Mouse (Mus musculus): Measurements from ENCODE around the gene Rasl2-9. TPM values are rescaled to one million over a fixed set of nuclear protein-coding genes. Genes with fewer than 3 reads are reported as not detected.
A peak's percentile ranks its signal among the peaks of the same experiment; 100 is the strongest.
"Not testable (repeated sequence)": the region's sequence is repeated elsewhere in the genome, so short reads cannot be mapped to it uniquely, and the experiment has no call there.

Gene Rasl2-9
- polyA plus RNA-seq, 1 experiment from 2014 or later = 0.38 TPM

- WGBS = 55% methylated on average over 11 of the region's 13 CpGs
- H3K27me3 ChIP-seq = not testable (repeated sequence)
- H3K36me3 ChIP-seq = peaks cover 57% of the 10 kb centered on the region
These were observed 46.3 kb downstream of the Rasl2-9 start for GRCm38 (mm10) chr7:5079365-5080009.

GRCm38 (mm10) chr7:5076931-5077330 lies 48.8 kb downstream of the Rasl2-9 start:
- H3K27me3 ChIP-seq = no peaks in the 10 kb centered on the region
- peaks cover 69% of the 10 kb centered on the region for H3K36me3 ChIP-seq

More at GRCm38 (mm10) chr7:5079365-5080009, 46.3 kb downstream of the Rasl2-9 start:
- H3K4me1 ChIP-seq (replicated peaks) = peaks cover 25% of the 10 kb centered on the region
- H3K4me2 ChIP-seq (replicated peaks) = peak overlapping the region; percentile 95
- peak overlapping the region; percentile 90 for H3K27ac ChIP-seq
- H3K9me3 ChIP-seq = not testable (repeated sequence)
- peak overlapping the region; percentile 98 for H3K4me3 ChIP-seq (replicated peaks)
- ATAC-seq = peak; percentile 57
- H3K9ac ChIP-seq (replicated peaks) = peak overlapping the region; percentile 96; the same call in 1 of the 2 replicates

GRCm38 (mm10) chr7:5074984-5075383 lies 50.8 kb downstream of the Rasl2-9 start:
- WGBS = 97% methylated on average over 5 of the region's 5 CpGs
- Histone ChIP-seq H3K4me3 (replicated peaks) (no peak overlapping the region), H3K36me3 (peaks cover 88% of the 10 kb centered on the region), H3K4me1 (replicated peaks) (peaks cover 3% of the 10 kb centered on the region), H3K9me3 (no peaks in the 10 kb centered on the region), H3K27me3 (no peaks in the 10 kb centered on the region), H3K4me2 (replicated peaks) (no peak overlapping the region), H3K9ac (replicated peaks) (no peak overlapping the region), H3K27ac (no peak overlapping the region)
- no peak for ATAC-seq

More at GRCm38 (mm10) chr7:5076931-5077330, 48.8 kb downstream of the Rasl2-9 start:
- Histone ChIP-seq H3K4me3 (replicated peaks) (no peak overlapping the region), H3K9ac (replicated peaks) (no peak overlapping the region), H3K4me1 (replicated peaks) (peaks cover 17% of the 10 kb centered on the region), H3K4me2 (replicated peaks) (no peak overlapping the region), H3K27ac (no peak overlapping the region), H3K9me3 (no peaks in the 10 kb centered on the region)
- no peak for ATAC-seq
- 88% methylated on average over 2 of the region's 2 CpGs for WGBS

Small RNAs within 50 kb of the gene (microRNA-seq; reads per million reads assigned to microRNA genes)
- gene Gm26217 = not detected

Other genes starting within 250 kb of the Rasl2-9 start
- gene Isoc2a, start 248.8 kb downstream of the Rasl2-9 start, polyA plus RNA-seq (2015; fragmentation: Nextera tagmentation; extraction: Ambion mirVana) = 0.43 and 0.65 TPM in 2 replicates
- 0.31 and 0.32 TPM in 2 replicates for gene Gm36210, start 219.4 kb downstream of the Rasl2-9 start, polyA plus RNA-seq (2015; fragmentation: Nextera tagmentation; extraction: Ambion mirVana)
- gene Zfp628, start 210.7 kb downstream of the Rasl2-9 start, polyA plus RNA-seq (2015; fragmentation: Nextera tagmentation; extraction: Ambion mirVana) = 4.3 and 4.4 TPM in 2 replicates
- gene Nat14, start 203.9 kb downstream of the Rasl2-9 start, polyA plus RNA-seq (2015; fragmentation: Nextera tagmentation; extraction: Ambion mirVana) = 29.5 and 31.1 TPM in 2 replicates
- 0.88 and 0.98 TPM in 2 replicates for gene Ssc5d, start 200.2 kb downstream of the Rasl2-9 start, polyA plus RNA-seq (2015; fragmentation: Nextera tagmentation; extraction: Ambion mirVana)
- gene Sbk2, start 161.5 kb downstream of the Rasl2-9 start, polyA plus RNA-seq (2015; fragmentation: Nextera tagmentation; extraction: Ambion mirVana) = 0.12 and 0.13 TPM in 2 replicates
- 0.10 and 0.13 TPM in 2 replicates for gene Sbk3, start 154.8 kb downstream of the Rasl2-9 start, polyA plus RNA-seq (2015; fragmentation: Nextera tagmentation; extraction: Ambion mirVana)
- 65.2 and 68.4 TPM in 2 replicates for gene Zfp579, start 129.8 kb downstream of the Rasl2-9 start, polyA plus RNA-seq (2015; fragmentation: Nextera tagmentation; extraction: Ambion mirVana)
- gene Zfp524, start 111.5 kb downstream of the Rasl2-9 start, polyA plus RNA-seq (2015; fragmentation: Nextera tagmentation; extraction: Ambion mirVana) = 8.6 and 8.9 TPM in 2 replicates
- gene Fiz1, start 111.3 kb downstream of the Rasl2-9 start, polyA plus RNA-seq (2015; fragmentation: Nextera tagmentation; extraction: Ambion mirVana) = 42.0 and 51.1 TPM in 2 replicates
- gene Gm44973, start 110.5 kb downstream of the Rasl2-9 start, polyA plus RNA-seq (2015; fragmentation: Nextera tagmentation; extraction: Ambion mirVana) = 0.89 and 1.3 TPM in 2 replicates
- gene Zfp865, start 105.6 kb downstream of the Rasl2-9 start, polyA plus RNA-seq (2015; fragmentation: Nextera tagmentation; extraction: Ambion mirVana) = 5.7 and 7.9 TPM in 2 replicates
- 25.8 and 30.1 TPM in 2 replicates for gene Ccdc106, start 105.4 kb downstream of the Rasl2-9 start, polyA plus RNA-seq (2015; fragmentation: Nextera tagmentation; extraction: Ambion mirVana)
- gene 4632433K11Rik, start 91.8 kb downstream of the Rasl2-9 start, polyA plus RNA-seq (2015; fragmentation: Nextera tagmentation; extraction: Ambion mirVana) = not detected in 2 replicates
- 10.5 and 11.2 TPM in 2 replicates for gene Zfp784, start 87.5 kb downstream of the Rasl2-9 start, polyA plus RNA-seq (2015; fragmentation: Nextera tagmentation; extraction: Ambion mirVana)
- gene Zfp580, start 74.4 kb downstream of the Rasl2-9 start, polyA plus RNA-seq (2015; fragmentation: Nextera tagmentation; extraction: Ambion mirVana) = 70.1 and 72.8 TPM in 2 replicates
- 121 and 128 TPM in 2 replicates for gene U2af2, start 63.8 kb downstream of the Rasl2-9 start, polyA plus RNA-seq (2015; fragmentation: Nextera tagmentation; extraction: Ambion mirVana)
- 73.5 and 80.1 TPM in 2 replicates for gene Epn1, start 45.7 kb downstream of the Rasl2-9 start, polyA plus RNA-seq (2015; fragmentation: Nextera tagmentation; extraction: Ambion mirVana)
- not detected in 2 replicates for gene Rfpl4, start 9.0 kb downstream of the Rasl2-9 start, polyA plus RNA-seq (2015; fragmentation: Nextera tagmentation; extraction: Ambion mirVana)
- 0.01 TPM in 1 of 2 replicates, not detected in the other for gene Vmn1r55, start 23.7 kb upstream of the Rasl2-9 start, polyA plus RNA-seq (2015; fragmentation: Nextera tagmentation; extraction: Ambion mirVana)
- not detected in 2 replicates for gene Vmn1r56, start 70.8 kb upstream of the Rasl2-9 start, polyA plus RNA-seq (2015; fragmentation: Nextera tagmentation; extraction: Ambion mirVana)
- not detected in 2 replicates for gene Vmn1r57, start 92.5 kb upstream of the Rasl2-9 start, polyA plus RNA-seq (2015; fragmentation: Nextera tagmentation; extraction: Ambion mirVana)
- gene Gm5065, start 224.6 kb upstream of the Rasl2-9 start, polyA plus RNA-seq (2015; fragmentation: Nextera tagmentation; extraction: Ambion mirVana) = not detected in 2 replicates
- not detected in 2 replicates for gene Nlrp2, start 225.1 kb upstream of the Rasl2-9 start, polyA plus RNA-seq (2015; fragmentation: Nextera tagmentation; extraction: Ambion mirVana)

Data from midbrain, embryonic 13.5 days (tissue).